Mouse (Mus musculus) CD4-positive, CD25-positive, alpha-beta regulatory T cell, adult 4 months (primary cell): ENCODE results near the gene Tmem132b. TPM values are rescaled to one million over a fixed set of nuclear protein-coding genes. Genes with fewer than 3 reads are reported as not detected.

Experiments used
- ATAC-seq: one replicate; pipeline ENCODE4 v1.8.0; 2017
- polyA plus RNA-seq, 2 experiments: library from polyadenylated mRNA; unstranded; fragments of 100-300 nt; shearing (Covaris generic); gene quantifications; one replicate each; pipeline ENCODE4 v1.2.1; 2017

Gene Tmem132b
- polyA plus RNA-seq, 2 experiments from 2014 or later: 0.16 TPM; not detected in 1

DNA sequence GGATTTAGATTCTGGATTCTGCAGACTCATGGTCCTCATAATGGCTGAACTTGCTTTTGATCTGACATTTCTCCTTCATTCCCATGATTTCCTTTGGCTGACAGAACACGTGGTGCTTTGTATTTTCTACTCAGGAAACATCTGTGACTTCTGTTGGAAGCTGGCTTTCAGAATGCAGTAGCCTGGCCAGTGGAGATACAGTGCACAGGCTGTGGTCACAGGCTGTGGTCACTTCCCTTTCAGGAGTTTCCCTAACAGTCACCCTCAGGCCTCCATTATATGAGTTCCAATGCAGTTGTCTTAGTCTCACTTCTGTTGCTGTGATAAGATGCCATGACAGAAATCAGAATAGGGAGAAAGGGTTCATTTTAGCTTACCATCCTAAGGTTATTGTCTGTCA is 262.7 kb downstream of the Tmem132b start:
- ATAC-seq: no peak

DNA sequence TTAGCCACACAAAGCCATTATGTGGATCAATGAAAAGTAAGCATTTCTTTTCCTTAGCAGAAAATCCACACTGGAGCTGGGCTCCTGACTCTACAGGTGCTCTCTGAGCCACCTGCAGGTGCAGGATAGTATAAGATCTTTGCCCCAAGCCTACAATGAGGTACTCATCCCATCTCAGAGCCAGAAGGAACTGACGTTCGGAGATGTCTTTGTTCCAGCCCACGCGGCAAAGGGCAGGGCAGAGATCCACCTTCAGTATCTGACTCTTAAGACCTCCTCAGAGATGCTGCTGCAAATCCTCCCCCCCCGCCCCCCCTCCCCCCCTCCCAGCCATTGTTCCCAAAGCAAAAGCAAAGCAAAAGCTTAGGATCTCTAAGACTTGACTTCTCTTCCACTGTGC is 268.0 kb downstream of the Tmem132b start:
- no peak for ATAC-seq

DNA sequence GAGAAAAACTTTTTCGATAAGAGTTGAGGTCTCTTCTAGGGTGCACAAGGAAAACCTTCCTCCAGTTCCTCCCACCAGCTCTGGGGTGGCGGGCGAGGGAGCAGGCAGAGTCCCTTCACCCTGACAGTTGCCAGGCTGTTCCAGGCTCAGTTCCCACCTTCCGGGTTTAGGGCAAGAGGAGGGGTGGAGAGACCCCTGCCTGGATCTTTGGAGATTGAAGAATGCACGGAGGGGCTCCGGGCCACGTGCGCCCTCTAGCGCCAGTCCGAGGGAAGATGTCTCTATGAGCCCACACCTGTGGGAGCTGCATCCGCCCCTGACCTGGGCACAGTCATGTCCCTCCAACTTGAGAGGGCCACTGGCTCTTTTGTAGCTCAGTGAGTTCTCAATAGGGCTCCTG is 268.5 kb downstream of the Tmem132b start:
- no peak for ATAC-seq

DNA sequence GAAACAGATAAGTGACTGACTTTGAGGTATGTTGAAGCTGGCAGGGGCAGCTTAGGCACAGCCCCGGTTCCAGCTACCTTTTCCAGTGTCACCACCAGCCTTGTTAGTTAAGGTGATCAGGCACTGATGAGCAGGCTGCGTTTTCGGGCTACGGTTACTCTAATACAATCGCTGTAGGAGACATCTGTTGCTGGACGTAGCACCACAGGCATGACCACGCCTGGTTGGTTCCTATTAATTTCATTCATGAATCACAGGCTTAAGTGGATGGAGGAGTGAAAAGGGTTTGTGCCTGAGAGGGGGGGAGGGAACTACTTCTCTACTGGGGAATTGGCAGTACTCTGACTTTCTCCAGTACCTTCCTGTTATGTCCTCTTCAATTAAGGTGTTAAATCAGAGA is 271.2 kb downstream of the Tmem132b start:
- ATAC-seq: no peak

DNA sequence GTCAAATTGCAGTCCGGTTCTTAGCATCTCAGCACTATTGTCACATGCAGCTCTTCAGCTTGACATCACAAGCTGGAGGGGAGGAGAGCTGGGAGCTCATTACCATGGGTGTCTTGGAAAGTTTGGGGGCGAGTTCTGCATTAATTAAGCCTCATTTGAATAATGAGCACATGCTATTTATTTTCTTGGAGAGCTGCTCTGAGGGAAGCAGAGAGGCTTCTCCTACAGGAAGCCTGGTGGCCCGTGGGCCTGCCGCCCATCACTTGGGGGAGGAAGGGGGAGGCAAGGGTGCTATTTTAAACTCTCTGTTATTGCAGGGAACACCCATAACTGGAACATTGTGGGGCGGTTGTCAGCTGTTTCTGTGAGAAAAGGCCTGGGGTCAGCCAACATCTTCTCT is 273.8 kb downstream of the Tmem132b start:
- ATAC-seq: no peak

DNA sequence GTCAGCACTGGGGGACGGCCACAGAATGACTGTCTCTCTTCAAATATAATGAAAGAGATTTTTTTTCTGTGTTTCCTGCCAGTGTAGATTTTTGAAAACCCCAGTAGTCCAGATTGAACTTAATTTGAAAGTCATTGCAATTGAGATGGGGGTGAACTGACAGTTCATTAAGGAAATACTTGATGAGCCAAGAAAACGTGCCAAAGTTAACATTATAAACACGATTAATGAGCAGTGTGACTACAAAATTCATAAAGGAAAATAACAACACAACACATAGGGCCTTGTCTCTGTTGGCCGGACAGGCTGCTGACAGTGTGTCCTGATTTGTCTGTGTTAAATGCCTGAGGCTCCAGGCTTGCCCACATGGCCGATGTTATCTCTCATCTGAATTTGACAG is 276.3 kb downstream of the Tmem132b start:
- ATAC-seq: no peak

DNA sequence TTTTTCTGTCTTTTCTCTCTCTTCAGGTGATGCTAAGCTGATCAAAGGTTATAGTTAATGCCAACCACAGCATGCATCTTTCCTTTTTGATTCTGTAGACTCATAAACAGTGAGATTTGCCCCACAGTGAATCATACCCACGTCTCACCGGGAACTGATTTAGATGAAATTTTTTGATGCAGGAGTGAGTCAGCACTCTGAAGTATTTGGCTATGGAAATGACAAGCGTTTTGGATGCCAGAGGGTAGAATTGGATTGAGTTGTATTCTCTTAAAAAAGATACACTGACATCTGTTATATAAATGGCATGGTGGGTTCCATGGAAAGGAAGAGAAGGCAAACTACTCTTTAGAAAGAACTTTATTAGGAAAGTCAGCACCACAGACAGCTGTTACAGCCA is 297.8 kb downstream of the Tmem132b start:
- no peak for ATAC-seq

DNA sequence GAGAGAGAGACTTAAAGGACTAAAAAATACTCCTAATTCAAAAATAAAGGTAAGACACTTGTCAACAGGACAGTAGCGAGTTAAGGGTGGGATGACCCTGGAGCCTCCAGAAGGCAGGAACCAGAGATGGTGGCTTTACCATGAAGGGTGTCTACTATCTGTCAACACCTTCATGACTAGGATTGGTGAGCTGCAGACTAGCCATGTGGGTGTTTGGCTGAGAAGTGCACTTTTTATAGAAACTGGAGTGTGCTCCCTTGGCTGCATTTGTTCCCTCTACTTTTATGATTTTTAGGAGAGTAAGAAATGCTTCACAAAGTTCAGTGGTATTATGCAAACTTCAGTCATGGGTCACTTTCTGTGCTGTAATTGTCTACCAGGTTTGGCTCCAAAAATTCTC is 304.3 kb downstream of the Tmem132b start:
- ATAC-seq: no peak

DNA sequence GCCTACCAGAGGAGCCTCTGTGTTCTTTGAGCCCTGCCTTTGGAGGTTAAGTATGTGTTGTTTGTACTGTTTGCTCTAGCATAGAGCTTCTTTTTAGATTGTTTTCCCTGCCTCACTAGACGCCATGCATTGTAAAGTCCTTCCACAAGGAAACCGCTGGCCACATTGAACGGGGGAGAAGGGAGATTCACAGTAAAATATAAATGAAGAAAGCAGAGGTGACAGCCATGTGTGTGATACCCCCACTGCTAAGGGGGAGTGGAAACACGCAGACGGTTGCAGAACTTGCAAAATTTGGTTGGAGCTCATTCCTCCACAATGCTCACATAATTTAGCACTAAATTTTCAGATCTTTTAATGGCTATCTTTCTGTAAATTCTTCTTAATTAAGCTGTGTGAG is 305.2 kb downstream of the Tmem132b start:
- ATAC-seq: no peak

Other genes starting within 250 kb of the Tmem132b start
- 10 to 100 TPM in 1 of 2 experiments, 1 to 10 TPM in 1; 5.9 to 11.6 TPM for gene Scarb1, start 190.7 kb upstream of the Tmem132b start, polyA plus RNA-seq
- gene Gm10382, start 142.5 kb upstream of the Tmem132b start, polyA plus RNA-seq: 1 to 10 TPM in 1 of 2 experiments, under 1 TPM in 1; 0.70 to 1.0 TPM
- 1,000 to 10,000 TPM in 1 of 2 experiments, 100 to 1,000 TPM in 1; 954 to 1,216 TPM for gene Ubc, start 141.6 kb upstream of the Tmem132b start, polyA plus RNA-seq
- gene Dhx37, start 97.7 kb upstream of the Tmem132b start, polyA plus RNA-seq: 1 to 10 TPM; 8.4 to 8.6 TPM
- gene Bri3bp, start 90.2 kb upstream of the Tmem132b start, polyA plus RNA-seq: 1 to 10 TPM; 4.3 to 7.5 TPM
- 10 to 100 TPM; 22.1 to 39.8 TPM for gene Aacs, start 56.0 kb upstream of the Tmem132b start, polyA plus RNA-seq